Mouse (Mus musculus) heart, adult 2 months (tissue): ENCODE measurements around the gene Clec2d.

ENCODE experiments used
- CTCF ChIP-seq: fragments of 200-600 bp; IDR thresholded peaks from 2 replicates; pipeline ENCODE4 v1.8.1; 2022; ENCODE audit warnings: antibody characterized with exemption, mild to moderate bottlenecking, moderate library complexity
- POLR2A ChIP-seq: fragments of 200-500 bp; IDR thresholded peaks from 2 replicates; pipeline ENCODE4 v1.6.1; 2011; ENCODE audit warnings: mild to moderate bottlenecking, low read depth, low read length, control low read depth; ENCODE audit not compliant: insufficient read depth

- TF ChIP-seq CTCF (no peak), POLR2A (no peak)
These were observed 9.5 kb upstream of the Clec2d start for GRCm38 (mm10) chr6:129170925-129171324.
